In the genomic region with DNA sequence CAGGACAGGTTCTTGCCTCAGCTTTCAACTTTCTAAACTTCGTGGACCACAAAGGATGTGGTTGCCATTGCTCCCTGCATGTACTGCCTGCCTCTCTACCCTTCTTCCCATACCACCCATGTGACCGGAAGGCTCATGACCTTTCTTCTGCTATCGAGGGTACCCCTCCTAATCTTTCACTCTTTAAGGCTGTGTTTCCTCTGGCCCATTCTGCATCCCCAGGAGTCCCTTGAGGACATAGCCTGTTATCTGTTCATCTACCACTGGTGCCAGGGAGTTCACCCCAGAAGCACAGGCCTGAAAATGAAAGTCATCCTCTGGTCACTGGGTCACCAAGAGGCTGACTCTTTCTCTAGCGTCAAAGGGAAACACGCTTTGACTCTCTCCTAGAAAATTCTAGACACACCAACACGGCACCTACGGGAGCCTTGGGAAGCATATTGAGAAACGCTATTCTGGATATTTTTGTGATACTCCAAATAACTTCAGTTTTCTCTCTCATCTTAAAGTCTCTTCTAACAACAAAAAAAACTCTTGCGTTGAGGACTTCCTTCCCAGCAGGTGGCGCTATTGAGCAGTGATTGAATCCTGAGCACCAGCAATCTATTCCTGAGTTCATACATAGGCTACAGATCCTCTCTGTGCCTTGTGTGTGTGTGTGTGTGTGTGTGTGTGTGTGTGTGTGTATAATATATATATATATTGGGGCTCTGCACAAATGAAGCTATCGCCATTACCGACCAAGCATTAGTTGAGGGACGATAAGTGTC, we compare ENCODE assay signal across 8 mouse cellular contexts. TPM values are rescaled to one million over a fixed set of nuclear protein-coding genes. Genes with fewer than 3 reads are reported as not detected.
DNase-seq lines count a peak whose midpoint lies in the region; TF ChIP-seq lines count a peak whose summit lies in the region.

No protein-coding gene starts in this region.

- no peak for TF ChIP-seq POLR2A in cortical plate, adult 2 months (IDR thresholded peaks at IDR 0.05; ENCODE audit: extremely low read depth, insufficient read depth, low read length)

- no peaks in the 10 kb centered on the region for H3K36me3 ChIP-seq in macrophage (ENCODE audit: inconsistent target)

- peak; percentile 70 to 73 for DNase-seq in CD8-positive naive resting alpha-beta T cell, adult 2 months (ENCODE audit: low read depth in 2 of 2, low spot score in 2 of 2)
- peak; percentile 86 for DNase-seq in adipocyte (ENCODE audit: low spot score)
- peak; percentile 66 to 77 for DNase-seq in gastrocnemius, postnatal 4 days (ENCODE audit: low spot score in 2 of 2)
- DNase-seq in layer of hippocampus, adult 8-10 months (ENCODE audit: low spot score in 2 of 2): peak; percentile 56 to 82
- peak; percentile 83 for DNase-seq in right cerebral cortex, adult 18-20 months
- DNase-seq in urinary bladder, postnatal 14 days (ENCODE audit: low spot score): peak; percentile 84

- peak; percentile 86 for TF ChIP-seq CTCF in cortical plate, adult 2 months (IDR thresholded peaks at IDR 0.05; ENCODE audit: extremely low read depth, insufficient read depth, low read length)

- no peak overlapping the region for H3K4me3 ChIP-seq in cortical plate, adult 2 months (ENCODE audit: insufficient read depth, low read length)
- peak overlapping the region; percentile 12; the same call in 1 of the 2 replicates for H3K4me3 ChIP-seq in macrophage (ENCODE audit: inconsistent target)

- peaks cover 2% of the 10 kb centered on the region; the same call in 1 of the 2 replicates for H3K4me1 ChIP-seq in cortical plate, adult 2 months (ENCODE audit: control insufficient read depth, insufficient read depth, low read length)

- WGBS in macrophage (ENCODE audit: missing documents): 24% methylated on average over 13 of the region's 13 CpGs

- H3K79me2 ChIP-seq in macrophage (ENCODE audit: inconsistent target): no peaks in the 10 kb centered on the region

- no peak overlapping the region for H3K27ac ChIP-seq in cortical plate, adult 2 months (ENCODE audit: insufficient read depth, low read length)
- no peak overlapping the region for H3K27ac ChIP-seq in macrophage

RNA-seq across cellular contexts. Expression of a gene that starts 21.4 kb away (rescaled TPM):
- polyA plus RNA-seq in cortical plate, adult 2 months (2012; rRNA removed): 0.62 and 0.88 TPM in 2 replicates
- total RNA-seq in gastrocnemius, postnatal 4 days (2021): under 1 TPM in 1 of 2 experiments, not detected in 1; 0.08 TPM
- total RNA-seq in layer of hippocampus, adult 8-10 months (2022): 1 to 10 TPM in 2 of 4 experiments, under 1 TPM in 2; 0.37 to 1.2 (median 1.0) TPM
- not detected for total RNA-seq in macrophage (2018; cell fraction: chromatin; rRNA removed)
- total RNA-seq in macrophage (2018; cell fraction: cytosol; rRNA removed): under 1 TPM in 25 of 26 experiments, not detected in 1; 0.03 to 0.50 (median 0.14) TPM
- total RNA-seq in macrophage (2018; cell fraction: nucleus; rRNA removed): not detected
- 0.16 to 0.17 TPM in 2 of 3 replicates, not detected in the other for polyA plus RNA-seq in macrophage (2018)

RNA-seq across cellular contexts. Expression of a gene that starts 32.7 kb away (rescaled TPM):
- 1.9 and 2.9 TPM in 2 replicates for polyA plus RNA-seq in cortical plate, adult 2 months (2012; rRNA removed)
- 1 to 10 TPM; 4.3 to 4.4 TPM for total RNA-seq in gastrocnemius, postnatal 4 days (2021)
- 1 to 10 TPM; 1.5 to 3.0 (median 1.6) TPM for total RNA-seq in layer of hippocampus, adult 8-10 months (2022)
- 10 to 100 TPM in 19 of 26 experiments, 1 to 10 TPM in 7; 2.6 to 59.2 (median 20.9) TPM for total RNA-seq in macrophage (2018; cell fraction: chromatin; rRNA removed)
- 100 to 1,000 TPM in 2 of 26 experiments, 10 to 100 TPM in 24; 71.1 to 110 (median 84.3) TPM for total RNA-seq in macrophage (2018; cell fraction: cytosol; rRNA removed)
- total RNA-seq in macrophage (2018; cell fraction: nucleus; rRNA removed): 100 to 1,000 TPM in 2 of 26 experiments, 10 to 100 TPM in 24; 19.7 to 125 (median 49.3) TPM
- 83.0 to 111 TPM (median 90.5 TPM) in 3 replicates for polyA plus RNA-seq in macrophage (2018)
